In the genomic region with DNA sequence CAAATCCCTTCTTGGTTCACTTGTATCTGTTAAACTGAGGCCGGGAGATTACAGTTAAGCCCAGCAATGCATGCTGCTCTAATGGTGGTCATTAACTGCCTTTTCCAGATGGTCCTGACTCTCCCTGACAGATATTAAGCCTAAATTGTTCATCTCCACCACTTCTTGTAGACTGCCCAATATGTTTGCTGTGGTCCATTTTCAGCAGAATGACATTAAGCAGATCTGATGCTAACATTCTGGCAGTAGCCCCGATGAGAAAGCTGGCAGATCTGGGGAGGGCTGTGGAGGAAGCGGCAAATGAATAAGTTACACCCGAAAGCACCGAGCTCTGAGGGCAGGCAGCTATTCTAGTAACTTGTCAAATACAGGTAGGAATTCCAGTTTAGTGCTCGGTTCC, we compare ENCODE assay signal across 22 mouse cellular contexts.
A peak's percentile ranks its signal among the peaks of the same experiment; 100 is the strongest.
DNase-seq lines count a peak whose midpoint lies in the region; ATAC-seq and TF ChIP-seq lines count a peak whose summit lies in the region.
"Had no signal": no experiment of that assay in that cellular context is flagged by ENCODE, and none has a peak within 500 bp of the region (broad histone marks: within the 10 kb centered on the region; RNA-seq: fewer than 3 reads in every experiment).

No protein-coding gene starts in this region.

- WGBS in forebrain, embryonic 13.5 days, result 64% methylated on average over 6 of the region's 6 CpGs
- 45% methylated on average over 6 of the region's 6 CpGs for WGBS in forebrain, postnatal 0 days
- 35% methylated on average over 6 of the region's 6 CpGs for WGBS in heart, embryonic 12.5 days

- DNase-seq in forebrain, postnatal 0 days, result no peak
- no peak for DNase-seq in heart, adult 11 months
- DNase-seq in left cerebral cortex, postnatal 4 days, result peak; percentile 33
- DNase-seq in left cerebral cortex, postnatal 36 days (ENCODE audit: low spot score in 2 of 2), result no peak
- peak; percentile 23 for DNase-seq in retina, postnatal 1 day
- DNase-seq: adrenal gland, postnatal 14 days; cerebellum, adult 9-10 months; gastrocnemius, adult 2 months; kidney, adult 18-20 months; liver; lung, postnatal 4 days; right cerebral cortex, postnatal 25 days; spleen, adult 18-20 months had no signal

- intact Hi-C loops in left cerebral cortex, postnatal 4 days (cut with DNase I), result no loop called here
- intact Hi-C loops in left cerebral cortex, postnatal 36 days (cut with DNase I), result no loop called here

- no peak for TF ChIP-seq CTCF in forebrain, postnatal 0 days (IDR thresholded peaks at IDR 0.05; ENCODE audit: low read depth)

- no peaks in the 10 kb centered on the region for H3K9me3 ChIP-seq in forebrain, embryonic 13.5 days (replicated peaks)
- no peaks in the 10 kb centered on the region for H3K9me3 ChIP-seq in forebrain, postnatal 0 days (ENCODE audit: low read length)
- H3K9me3 ChIP-seq in heart, embryonic 12.5 days (replicated peaks), result no peaks in the 10 kb centered on the region
- H3K9me3 ChIP-seq: limb, embryonic 10.5 days; liver, embryonic 15.5 days; lung, embryonic 15.5 days had no signal

- ATAC-seq in forebrain, embryonic 13.5 days, result peak; percentile 48; the same call in 1 of the 2 replicates
- no peak for ATAC-seq in forebrain, postnatal 0 days
- no peak for ATAC-seq in heart, embryonic 12.5 days (ENCODE audit: insufficient number of reproducible peaks, low FRiP score)
- ATAC-seq: CD4-positive, CD25-positive, alpha-beta regulatory T cell, adult 4 months; inflammation-experienced regulatory T-cells, adult 6 months had no signal

- H3K9ac ChIP-seq in forebrain, embryonic 13.5 days, result no peak overlapping the region
- no peak overlapping the region for H3K9ac ChIP-seq in forebrain, postnatal 0 days
- H3K9ac ChIP-seq in heart, embryonic 12.5 days, result no peak overlapping the region
- H3K9ac ChIP-seq: liver, embryonic 15.5 days; lung, embryonic 15.5 days had no signal

- H3K4me3 ChIP-seq in forebrain, embryonic 13.5 days, result no peak overlapping the region
- H3K4me3 ChIP-seq in forebrain, postnatal 0 days (ENCODE audit: low read depth, low read length), result no peak overlapping the region
- no peak overlapping the region for H3K4me3 ChIP-seq in heart, embryonic 12.5 days
- H3K4me3 ChIP-seq: gastrocnemius, adult 2 months; left cerebral cortex, adult 2 months; limb, embryonic 10.5 days; liver, embryonic 15.5 days; lung, embryonic 15.5 days had no signal

- H3K27ac ChIP-seq in forebrain, embryonic 13.5 days, result no peak overlapping the region
- no peak overlapping the region for H3K27ac ChIP-seq in forebrain, postnatal 0 days (ENCODE audit: low read depth, low read length)
- H3K27ac ChIP-seq in heart, embryonic 12.5 days (ENCODE audit: poor library complexity, severe bottlenecking), result no peak overlapping the region
- H3K27ac ChIP-seq: gastrocnemius, adult 2 months; kidney, postnatal 0 days; left cerebral cortex, adult 2 months; limb, embryonic 10.5 days; liver, embryonic 15.5 days; lung, embryonic 15.5 days had no signal

- no peaks in the 10 kb centered on the region for H3K27me3 ChIP-seq in forebrain, embryonic 13.5 days
- H3K27me3 ChIP-seq in forebrain, postnatal 0 days (ENCODE audit: insufficient read depth, low read length), result no peaks in the 10 kb centered on the region
- no peaks in the 10 kb centered on the region for H3K27me3 ChIP-seq in heart, embryonic 12.5 days (replicated peaks)
- H3K27me3 ChIP-seq: liver, embryonic 15.5 days; lung, embryonic 15.5 days had no signal

- no peaks in the 10 kb centered on the region for H3K4me1 ChIP-seq in forebrain, embryonic 13.5 days
- H3K4me1 ChIP-seq in forebrain, postnatal 0 days (ENCODE audit: insufficient read depth), result no peaks in the 10 kb centered on the region
- H3K4me1 ChIP-seq in heart, embryonic 12.5 days (replicated peaks), result 0 out of 2 replicates have a peak, but pooled peaks cover 3% of the 10 kb centered on the region
- H3K4me1 ChIP-seq: limb, embryonic 10.5 days; liver, embryonic 15.5 days; lung, embryonic 15.5 days had no signal

- H3K4me2 ChIP-seq in forebrain, embryonic 13.5 days, result no peak overlapping the region
- no peak overlapping the region for H3K4me2 ChIP-seq in forebrain, postnatal 0 days (ENCODE audit: low read depth)
- H3K4me2 ChIP-seq in heart, embryonic 12.5 days, result peak overlapping the region; percentile 37
- H3K4me2 ChIP-seq: liver, embryonic 15.5 days; lung, embryonic 15.5 days had no signal

- H3K36me3 ChIP-seq in forebrain, embryonic 13.5 days (ENCODE audit: poor library complexity, severe bottlenecking), result no peaks in the 10 kb centered on the region
- no peaks in the 10 kb centered on the region for H3K36me3 ChIP-seq in forebrain, postnatal 0 days (ENCODE audit: insufficient read depth)
- H3K36me3 ChIP-seq in heart, embryonic 12.5 days, result no peaks in the 10 kb centered on the region
- H3K36me3 ChIP-seq: limb, embryonic 10.5 days; liver, embryonic 15.5 days; lung, embryonic 15.5 days had no signal

Comparison
In these comparisons a context has a peak if more than half of its experiments do, and no peak if none do; other contexts are left out.
1. DNase-seq: peak in left cerebral cortex, postnatal 4 days (single experiment) and retina, postnatal 1 day (single experiment); none in forebrain, postnatal 0 days (single experiment), heart, adult 11 months (single experiment) and left cerebral cortex, postnatal 36 days (0 of 2).